Mouse (Mus musculus): ENCODE results near the gene Pam. TPM values are rescaled to one million over a fixed set of nuclear protein-coding genes. Genes with fewer than 3 reads are reported as not detected.

Gene Pam
- polyA plus RNA-seq, 1 experiment: 35.4 TPM

DNA sequence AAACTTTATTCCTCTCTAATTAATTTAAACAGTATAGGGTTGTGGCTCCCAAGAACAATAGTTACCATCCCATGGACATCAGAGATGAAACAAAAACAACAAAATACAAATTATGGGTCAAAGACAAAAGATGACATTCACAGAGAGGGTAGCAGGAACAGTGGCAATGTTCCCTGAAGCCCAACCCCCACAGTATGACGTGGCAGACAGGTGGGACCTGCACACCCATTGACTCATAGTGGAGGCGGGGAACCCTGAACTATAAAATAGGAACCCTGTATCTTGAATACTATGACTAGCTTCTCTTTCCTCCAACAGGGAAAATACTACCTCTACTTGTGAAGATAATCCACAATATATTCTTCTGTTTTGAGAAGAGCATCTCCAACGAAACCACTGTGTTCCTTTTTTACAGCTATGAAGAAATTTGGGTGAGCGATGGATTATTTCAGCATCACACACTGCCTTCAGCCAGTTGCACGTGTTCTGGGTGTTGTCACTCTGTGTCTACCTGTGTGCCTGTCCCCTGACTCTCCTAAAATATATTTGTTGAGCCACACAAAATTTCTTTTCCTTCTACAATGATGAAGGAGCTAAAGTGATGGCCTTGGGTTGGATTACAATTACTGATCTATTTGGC, 6.0 kb downstream of the Pam start:
- TF ChIP-seq CTCF (IDR thresholded peaks at IDR 0.05; ENCODE audit: borderline replicate concordance, insufficient read depth, low read depth, low read length) (no peak), POLR2A (IDR thresholded peaks at IDR 0.05; ENCODE audit: borderline replicate concordance, insufficient read depth, low read length) (no peak)
- H3K27ac ChIP-seq (ENCODE audit: insufficient read depth, low read length): no peak overlapping the region
- WGBS: 90% methylated on average over 5 of the region's 5 CpGs

DNA sequence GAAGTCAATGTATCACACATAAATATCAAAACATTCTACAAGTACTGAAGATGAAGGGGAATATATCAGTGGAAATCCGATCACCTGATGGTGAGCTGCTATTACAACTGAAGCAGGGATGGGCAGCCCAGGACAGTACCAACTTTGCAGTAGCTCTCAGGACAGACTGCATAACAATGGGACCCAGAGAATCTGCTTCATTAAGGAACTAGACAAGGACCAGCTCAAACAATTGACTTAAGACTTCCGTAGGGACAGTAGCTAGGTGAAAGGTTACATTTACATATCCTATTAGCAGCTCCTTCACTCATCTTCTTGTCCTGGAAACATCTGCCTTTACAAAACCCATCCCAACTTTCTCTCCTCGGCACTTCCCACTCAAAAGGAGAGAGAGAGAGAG, 9.0 kb downstream of the Pam start:
- TF ChIP-seq POLR2A (IDR thresholded peaks at IDR 0.05; ENCODE audit: borderline replicate concordance, insufficient read depth, low read length) (no peak), CTCF (IDR thresholded peaks at IDR 0.05; ENCODE audit: borderline replicate concordance, insufficient read depth, low read depth, low read length) (no peak)
- 71% methylated on average over 3 of the region's 3 CpGs for WGBS
- no peak overlapping the region for H3K4me3 ChIP-seq (replicated peaks; ENCODE audit: insufficient read depth, low read depth, low read length)

More for the DNA sequence above, 6.0 kb downstream of the Pam start:
- Histone ChIP-seq H3K4me1 (ENCODE audit: control insufficient read depth, insufficient read depth, low read length) (no peaks in the 10 kb centered on the region), H3K27me3 (ENCODE audit: control insufficient read depth, insufficient read depth, low read length) (no peaks in the 10 kb centered on the region; the same call in 1 of the 2 replicates), H3K4me3 (replicated peaks; ENCODE audit: insufficient read depth, low read depth, low read length) (no peak overlapping the region)
- DNase-seq: no peak

DNA sequence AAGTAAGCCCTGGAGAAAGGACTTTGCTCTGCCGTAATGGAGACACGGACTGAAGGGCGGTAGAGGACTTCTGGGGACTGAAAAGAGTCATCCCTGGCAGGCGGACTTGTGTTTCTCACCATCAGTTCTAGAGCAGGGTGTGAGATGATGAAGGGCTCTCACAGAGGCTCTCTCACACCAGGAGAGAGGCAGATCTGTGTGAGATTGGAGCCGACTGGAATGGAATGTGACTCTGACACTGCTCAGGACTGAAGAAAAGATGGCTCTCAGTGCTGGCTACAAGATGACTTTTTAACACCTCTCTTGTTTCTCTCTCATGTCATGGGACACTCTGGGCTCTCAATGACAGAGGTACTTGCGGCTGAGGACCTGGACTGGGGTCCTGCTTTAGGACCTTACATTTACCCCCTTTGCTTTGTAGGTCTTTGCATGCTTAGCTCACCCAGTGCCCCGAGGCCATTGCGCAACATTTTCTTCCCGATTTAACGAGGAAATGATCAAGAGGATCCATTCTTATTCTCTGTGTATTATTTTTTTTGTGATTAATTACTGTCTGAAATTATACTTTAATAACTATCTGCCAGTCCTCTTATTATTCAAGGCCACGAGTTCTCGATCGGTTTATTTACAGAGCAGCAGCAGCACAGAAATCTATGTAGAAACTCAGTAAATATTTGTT, 10.7 kb downstream of the Pam start:
- H3K27me3 ChIP-seq (ENCODE audit: control insufficient read depth, insufficient read depth, low read length): no peaks in the 10 kb centered on the region; the same call in 1 of the 2 replicates
- WGBS: 73% methylated on average over 13 of the region's 13 CpGs

More for the DNA sequence above, 9.0 kb downstream of the Pam start:
- DNase-seq: no peak
- no peaks in the 10 kb centered on the region for H3K4me1 ChIP-seq (ENCODE audit: control insufficient read depth, insufficient read depth, low read length)
- H3K27me3 ChIP-seq (ENCODE audit: control insufficient read depth, insufficient read depth, low read length): no peaks in the 10 kb centered on the region; the same call in 1 of the 2 replicates
- no peak overlapping the region for H3K27ac ChIP-seq (ENCODE audit: insufficient read depth, low read length)

DNA sequence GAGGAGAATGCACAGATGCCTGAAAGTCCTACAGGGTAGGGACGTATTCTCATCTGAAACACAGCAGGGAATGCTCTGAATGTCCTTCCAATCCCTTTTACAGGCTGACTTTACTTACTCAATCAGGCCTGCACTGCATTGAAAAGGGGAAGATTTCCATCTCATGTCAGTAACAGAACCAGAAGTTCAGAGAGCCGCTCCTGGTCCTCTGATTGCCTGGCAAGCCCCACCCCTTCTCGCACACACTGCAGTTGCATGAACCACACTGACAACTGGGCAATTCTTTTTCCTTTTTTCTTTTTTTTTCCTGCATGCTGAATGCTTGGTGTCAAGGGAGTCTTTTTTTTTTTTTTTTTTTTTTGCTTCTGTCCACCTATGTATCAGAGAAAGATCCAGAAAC, 11.9 kb downstream of the Pam start:
- Histone ChIP-seq H3K27ac (ENCODE audit: insufficient read depth, low read length) (no peak overlapping the region), H3K4me1 (ENCODE audit: control insufficient read depth, insufficient read depth, low read length) (no peaks in the 10 kb centered on the region), H3K4me3 (replicated peaks; ENCODE audit: insufficient read depth, low read depth, low read length) (no peak overlapping the region), H3K27me3 (ENCODE audit: control insufficient read depth, insufficient read depth, low read length) (no peaks in the 10 kb centered on the region; the same call in 1 of the 2 replicates)
- no peak for DNase-seq
- 75% methylated on average over 3 of the region's 3 CpGs for WGBS
- TF ChIP-seq CTCF (IDR thresholded peaks at IDR 0.05; ENCODE audit: borderline replicate concordance, insufficient read depth, low read depth, low read length) (no peak), POLR2A (IDR thresholded peaks at IDR 0.05; ENCODE audit: borderline replicate concordance, insufficient read depth, low read length) (no peak)

More for the DNA sequence above, 10.7 kb downstream of the Pam start:
- Histone ChIP-seq H3K27ac (ENCODE audit: insufficient read depth, low read length) (no peak overlapping the region), H3K4me3 (replicated peaks; ENCODE audit: insufficient read depth, low read depth, low read length) (no peak overlapping the region), H3K4me1 (ENCODE audit: control insufficient read depth, insufficient read depth, low read length) (no peaks in the 10 kb centered on the region)
- no peak for TF ChIP-seq POLR2A (IDR thresholded peaks at IDR 0.05; ENCODE audit: borderline replicate concordance, insufficient read depth, low read length)
- TF ChIP-seq CTCF (IDR thresholded peaks at IDR 0.05; ENCODE audit: borderline replicate concordance, insufficient read depth, low read depth, low read length): no peak
- DNase-seq: no peak

DNA sequence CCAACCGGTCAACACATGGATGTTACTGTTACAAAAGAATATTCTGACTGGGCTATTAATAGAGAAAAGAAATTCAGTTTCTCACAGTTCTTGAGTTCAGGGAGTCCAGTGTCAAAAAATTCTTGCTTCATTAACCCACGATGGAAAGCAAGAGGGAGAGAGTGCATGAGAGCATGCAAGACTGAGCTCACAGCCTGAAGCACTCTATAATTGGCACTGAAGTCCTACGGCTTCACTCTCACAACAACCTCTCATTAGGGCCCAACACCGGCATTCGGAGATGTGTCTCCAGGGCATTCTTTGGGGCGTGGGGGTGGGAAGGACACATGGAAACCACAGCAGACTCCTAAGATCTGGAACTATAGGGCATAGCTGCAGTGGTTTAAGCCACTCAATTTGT, 12.5 kb downstream of the Pam start:
- no peaks in the 10 kb centered on the region for H3K4me1 ChIP-seq (ENCODE audit: control insufficient read depth, insufficient read depth, low read length)
- no peaks in the 10 kb centered on the region for H3K27me3 ChIP-seq (ENCODE audit: control insufficient read depth, insufficient read depth, low read length)
- H3K4me3 ChIP-seq (replicated peaks; ENCODE audit: insufficient read depth, low read depth, low read length): no peak overlapping the region
- no peak overlapping the region for H3K27ac ChIP-seq (ENCODE audit: insufficient read depth, low read length)
- no peak for DNase-seq
- TF ChIP-seq POLR2A (IDR thresholded peaks at IDR 0.05; ENCODE audit: borderline replicate concordance, insufficient read depth, low read length): no peak
- TF ChIP-seq CTCF (IDR thresholded peaks at IDR 0.05; ENCODE audit: borderline replicate concordance, insufficient read depth, low read depth, low read length): no peak
- 49% methylated on average over 6 of the region's 6 CpGs for WGBS

DNA sequence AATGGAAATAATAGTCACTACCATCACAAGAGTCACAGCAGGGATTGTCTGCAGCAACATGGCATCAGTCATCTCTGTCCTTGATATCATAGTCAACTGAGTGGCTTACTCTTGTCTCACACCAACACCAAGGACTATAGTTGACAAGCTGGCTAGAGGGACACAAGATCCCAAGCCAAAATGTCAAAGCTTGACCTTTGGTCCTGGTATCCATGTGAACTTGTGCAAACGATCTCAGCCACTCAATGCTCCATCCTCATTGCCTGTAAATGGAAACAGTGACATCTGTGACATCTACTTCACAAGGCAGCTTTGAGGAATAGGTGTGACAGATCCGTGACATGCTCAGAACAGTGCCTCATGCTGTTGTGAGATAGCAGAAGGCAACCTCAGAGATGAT, 15.0 kb downstream of the Pam start:
- Histone ChIP-seq H3K4me1 (ENCODE audit: control insufficient read depth, insufficient read depth, low read length) (no peaks in the 10 kb centered on the region), H3K27ac (ENCODE audit: insufficient read depth, low read length) (no peak overlapping the region), H3K4me3 (replicated peaks; ENCODE audit: insufficient read depth, low read depth, low read length) (no peak overlapping the region), H3K27me3 (ENCODE audit: control insufficient read depth, insufficient read depth, low read length) (no peaks in the 10 kb centered on the region)
- TF ChIP-seq POLR2A (IDR thresholded peaks at IDR 0.05; ENCODE audit: borderline replicate concordance, insufficient read depth, low read length) (no peak), CTCF (IDR thresholded peaks at IDR 0.05; ENCODE audit: borderline replicate concordance, insufficient read depth, low read depth, low read length) (no peak)
- no peak for DNase-seq
- WGBS: 71% methylated on average over 2 of the region's 2 CpGs

DNA sequence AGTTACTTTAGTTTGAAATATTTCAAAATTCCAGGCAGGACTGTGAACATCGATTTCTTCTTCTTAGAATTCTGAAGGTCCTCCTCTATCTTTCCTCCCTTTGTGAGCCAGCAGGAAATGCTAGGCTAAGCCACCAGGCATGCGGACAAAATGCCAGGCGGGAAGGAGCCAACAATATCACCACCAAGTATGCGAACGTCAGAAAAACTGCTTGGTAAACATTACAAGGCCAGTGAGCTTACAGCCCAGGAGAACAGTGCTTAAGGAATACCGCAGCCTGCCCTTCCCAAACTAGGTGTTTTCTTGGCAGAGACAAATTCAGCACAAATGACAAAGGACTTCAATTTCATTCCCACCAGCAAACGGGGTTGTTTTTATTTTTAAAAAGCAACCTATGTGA, 15.8 kb downstream of the Pam start:
- Histone ChIP-seq H3K27ac (ENCODE audit: insufficient read depth, low read length) (no peak overlapping the region), H3K4me3 (replicated peaks; ENCODE audit: insufficient read depth, low read depth, low read length) (no peak overlapping the region), H3K4me1 (ENCODE audit: control insufficient read depth, insufficient read depth, low read length) (no peaks in the 10 kb centered on the region), H3K27me3 (ENCODE audit: control insufficient read depth, insufficient read depth, low read length) (no peaks in the 10 kb centered on the region)
- TF ChIP-seq CTCF (IDR thresholded peaks at IDR 0.05; ENCODE audit: borderline replicate concordance, insufficient read depth, low read depth, low read length): no peak
- no peak for TF ChIP-seq POLR2A (IDR thresholded peaks at IDR 0.05; ENCODE audit: borderline replicate concordance, insufficient read depth, low read length)
- 48% methylated on average over 7 of the region's 7 CpGs for WGBS
- DNase-seq: no peak

DNA sequence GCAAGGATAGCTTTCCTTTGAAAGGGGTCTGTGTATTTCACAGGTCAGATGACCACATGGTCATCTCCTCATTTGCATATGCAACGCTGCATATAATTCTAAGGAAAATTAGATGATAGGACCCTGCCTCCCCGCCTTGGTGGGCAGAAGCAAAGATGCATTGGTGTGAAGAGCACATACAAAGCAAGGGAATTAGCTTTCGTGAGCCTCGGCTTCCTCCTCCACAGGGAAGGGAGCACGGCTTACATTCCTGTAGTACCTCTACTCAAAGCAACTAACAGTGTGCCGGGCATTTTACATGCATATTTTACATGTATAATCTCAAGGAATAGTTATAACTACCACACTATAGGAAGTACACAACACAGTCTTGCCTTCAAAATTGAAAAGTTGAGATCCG, 16.7 kb downstream of the Pam start:
- H3K27ac ChIP-seq (ENCODE audit: insufficient read depth, low read length): no peak overlapping the region
- H3K27me3 ChIP-seq (ENCODE audit: control insufficient read depth, insufficient read depth, low read length): no peaks in the 10 kb centered on the region
- H3K4me1 ChIP-seq (ENCODE audit: control insufficient read depth, insufficient read depth, low read length): no peaks in the 10 kb centered on the region
- DNase-seq: no peak
- no peak overlapping the region for H3K4me3 ChIP-seq (replicated peaks; ENCODE audit: insufficient read depth, low read depth, low read length)
- TF ChIP-seq POLR2A (IDR thresholded peaks at IDR 0.05; ENCODE audit: borderline replicate concordance, insufficient read depth, low read length): no peak
- TF ChIP-seq CTCF (IDR thresholded peaks at IDR 0.05; ENCODE audit: borderline replicate concordance, insufficient read depth, low read depth, low read length): no peak
- WGBS: 88% methylated on average over 7 of the region's 7 CpGs

Measured in cerebellum, adult 2 months (tissue).